1 mouse cellular context compared by ENCODE assay signal in the genomic region with DNA sequence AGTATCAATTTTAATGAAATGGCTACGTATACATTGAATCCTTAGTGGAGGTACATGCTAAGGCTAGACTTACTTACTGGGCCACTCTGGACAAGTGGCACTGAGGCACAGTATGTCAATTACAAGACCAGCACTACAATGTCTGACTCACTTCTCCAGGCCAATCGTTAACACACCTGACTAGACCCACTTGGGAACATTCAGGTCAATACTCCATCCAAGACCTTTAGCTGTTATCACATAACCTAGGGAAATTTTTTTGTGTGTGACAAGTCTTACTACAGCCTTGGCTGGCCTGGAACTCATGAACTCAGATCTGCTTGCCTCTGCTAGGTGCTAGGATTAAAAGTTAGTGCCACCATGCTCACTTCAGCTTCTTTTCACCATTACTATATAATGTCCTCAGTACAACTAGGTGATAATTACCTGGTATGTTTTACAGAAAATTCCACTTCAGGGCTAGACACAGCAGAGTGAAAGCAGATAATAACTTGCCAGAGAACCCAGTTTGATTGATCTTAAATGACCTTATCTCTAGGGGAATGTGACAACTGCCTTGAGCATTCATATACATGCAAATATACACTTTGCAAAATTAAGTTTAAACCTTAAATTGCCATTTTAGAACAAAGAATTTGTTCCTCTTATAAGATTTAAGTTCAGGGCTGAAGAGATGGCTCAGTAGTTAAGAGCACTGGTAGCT.
A peak's percentile ranks its signal among the peaks of the same experiment; 100 is the strongest.
TF ChIP-seq lines count a peak whose summit lies in the region.

No protein-coding gene starts in this region.

TF ChIP-seq in MEL, 35 proteins besides CTCF, POLR2A, EP300 and RAD21:
- TF ChIP-seq TCF12 (IDR thresholded peaks at IDR 0.05; ENCODE audit: low read depth, low read length) (no peak), USF1 (IDR thresholded peaks at IDR 0.05; ENCODE audit: low read depth, low read length) (no peak), MEF2A (IDR thresholded peaks at IDR 0.05; ENCODE audit: extremely low read depth, insufficient replicate concordance, low read depth, low read length, poor library complexity, severe bottlenecking) (no peak), HCFC1 (IDR thresholded peaks at IDR 0.05; ENCODE audit: low read depth, low read length) (no peak), KAT2A (conservative IDR thresholded peaks at IDR 0.05; ENCODE audit: low read depth, low read length) (no peak), SIN3A (IDR thresholded peaks at IDR 0.05; ENCODE audit: low read length) (no peak), NRF1 (IDR thresholded peaks at IDR 0.05; ENCODE audit: insufficient read depth, low read depth, low read length, poor library complexity, severe bottlenecking) (no peak), SMC3 (IDR thresholded peaks at IDR 0.05; ENCODE audit: low read depth, low read length) (0 out of 2 replicates have a peak, but pooled peaks have one; percentile 7), NELFE (IDR thresholded peaks at IDR 0.05; ENCODE audit: low read depth, low read length) (no peak), TAL1 (IDR thresholded peaks at IDR 0.05; ENCODE audit: low read length) (no peak), ZMIZ1 (IDR thresholded peaks at IDR 0.05; ENCODE audit: low read depth, low read length) (peak; percentile 91), ZKSCAN1 (IDR thresholded peaks at IDR 0.05; ENCODE audit: low read depth, low read length) (no peak), RCOR1 (IDR thresholded peaks at IDR 0.05; ENCODE audit: low read depth, low read length) (no peak), TBP (IDR thresholded peaks at IDR 0.05; ENCODE audit: low read depth, low read length) (peak; percentile 39; the same call in 1 of the 2 replicates), MAX (IDR thresholded peaks at IDR 0.05; ENCODE audit: low read length) (0 out of 2 replicates have a peak, but pooled peaks have one; percentile 23), MXI1 (IDR thresholded peaks at IDR 0.05; ENCODE audit: low read depth, low read length) (peak; percentile 30; the same call in 1 of the 2 replicates), MAZ (IDR thresholded peaks at IDR 0.05; ENCODE audit: low read depth, low read length) (no peak), POLR2AphosphoS5 (IDR thresholded peaks at IDR 0.05; ENCODE audit: borderline replicate concordance, low read depth, low read length) (peak; percentile 84; the same call in 1 of the 2 replicates), USF2 (IDR thresholded peaks at IDR 0.05; ENCODE audit: borderline replicate concordance in 1 of 2, insufficient read depth in 1 of 2, low read depth in 1 of 2, low read length in 2 of 2) (no peak), ELF1 (IDR thresholded peaks at IDR 0.05; ENCODE audit: low read depth, low read length) (no peak), GABPA (IDR thresholded peaks at IDR 0.05; ENCODE audit: low read depth, low read length) (no peak), MYB (IDR thresholded peaks at IDR 0.05; ENCODE audit: low read depth, low read length) (no peak; the same call in 1 of the 2 replicates), UBTF (IDR thresholded peaks at IDR 0.05; ENCODE audit: borderline replicate concordance, insufficient read depth, low read depth, low read length) (no peak), MAFK (IDR thresholded peaks at IDR 0.05; ENCODE audit: borderline replicate concordance, low read depth, low read length) (peak; percentile 21; the same call in 1 of the 2 replicates), POLR2AphosphoS2 (IDR thresholded peaks at IDR 0.05; ENCODE audit: low read length) (peak; percentile 55), MYC (IDR thresholded peaks at IDR 0.05; ENCODE audit: low read depth, low read length) (peak; percentile 78), ZNF384 (IDR thresholded peaks at IDR 0.05; ENCODE audit: low read depth, low read length) (no peak), JUND (IDR thresholded peaks at IDR 0.05; ENCODE audit: low read depth, low read length) (no peak), BHLHE40 (IDR thresholded peaks at IDR 0.05; ENCODE audit: borderline replicate concordance, low read depth, low read length) (no peak), GATA1 (IDR thresholded peaks at IDR 0.05; ENCODE audit: low read depth, low read length) (peak; percentile 48), CHD1 (IDR thresholded peaks at IDR 0.05; ENCODE audit: low read depth, low read length) (no peak), E2F4 (IDR thresholded peaks at IDR 0.05; ENCODE audit: borderline replicate concordance, low read depth, low read length) (no peak), CHD2 (IDR thresholded peaks at IDR 0.05; ENCODE audit: low read length) (no peak), ETS1 (IDR thresholded peaks at IDR 0.05; ENCODE audit: low read depth, low read length) (no peak), ZC3H11A (IDR thresholded peaks at IDR 0.05; ENCODE audit: low read depth, low read length) (no peak)
